Mouse (Mus musculus) liver, adult 2 months (tissue): ENCODE results near the gene Ermp1.

ENCODE experiments used
- CTCF ChIP-seq: fragments of 200-500 bp; IDR thresholded peaks from 2 replicates; pipeline ENCODE4 v1.5.1; 2011; ENCODE audit warnings: low read depth, low read length, control low read depth
- POLR2A ChIP-seq: fragments of 200-500 bp; IDR thresholded peaks from 2 replicates; pipeline ENCODE4 v1.6.1; 2011; ENCODE audit warnings: low read length, control low read depth; ENCODE audit not compliant: insufficient read depth; ENCODE audit errors: extremely low read depth

DNA sequence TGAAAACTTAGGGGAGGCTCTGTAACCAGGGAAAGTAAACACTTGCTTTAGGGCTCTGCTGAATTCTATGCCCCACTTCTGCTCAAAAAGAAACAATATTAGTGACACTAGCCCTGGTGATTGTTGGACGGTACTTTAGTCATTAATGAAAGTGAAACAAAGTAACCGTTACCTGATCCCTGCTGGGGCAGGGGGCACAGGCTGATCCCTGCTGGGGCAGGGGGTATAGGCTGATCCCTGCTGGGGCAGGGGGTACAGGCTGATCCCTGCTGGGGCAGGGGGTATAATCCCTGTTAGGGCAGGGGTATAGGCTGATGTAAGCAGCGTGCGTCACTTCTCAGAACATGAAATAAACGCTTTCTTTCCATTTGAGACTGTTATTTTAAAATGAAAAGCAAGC is 6.7 kb downstream of the Ermp1 start:
- TF ChIP-seq POLR2A (no peak), CTCF (no peak)
